Comparison of ENCODE assay signal across 9 mouse cellular contexts in genomic region chr11:61514953-61515352, GRCm38 (mm10). TPM values are rescaled to one million over a fixed set of nuclear protein-coding genes. Genes with fewer than 3 reads are reported as not detected.
A peak's percentile ranks its signal among the peaks of the same experiment; 100 is the strongest.
DNase-seq lines count a peak whose midpoint lies in the region; TF ChIP-seq lines count a peak whose summit lies in the region.
"Had no signal": no experiment of that assay in that cellular context is flagged by ENCODE, and none has a peak within 500 bp of the region (broad histone marks: within the 10 kb centered on the region; RNA-seq: fewer than 3 reads in every experiment).

No protein-coding gene starts in this region.

- H3K27ac ChIP-seq in gastrocnemius, adult 2 months: no peak overlapping the region
- H3K27ac ChIP-seq in cortical plate, adult 2 months (ENCODE audit: insufficient read depth, low read length): no peak overlapping the region
- H3K27ac ChIP-seq: limb, embryonic 12.5 days had no signal

- WGBS in lung, adult 2 months: 32% methylated on average over 3 of the region's 3 CpGs

- peak; percentile 62 for TF ChIP-seq CTCF in gastrocnemius, adult 2 months (IDR thresholded peaks at IDR 0.05)
- TF ChIP-seq CTCF in cortical plate, adult 2 months (IDR thresholded peaks at IDR 0.05; ENCODE audit: extremely low read depth, insufficient read depth, low read length): peak; percentile 40; the same call in 1 of the 2 replicates
- TF ChIP-seq CTCF in lung, adult 2 months (IDR thresholded peaks at IDR 0.05; ENCODE audit: insufficient read depth, low read length): peak; percentile 54

- no peaks in the 10 kb centered on the region for H3K4me1 ChIP-seq in cortical plate, adult 2 months (ENCODE audit: control insufficient read depth, insufficient read depth, low read length)
- no peaks in the 10 kb centered on the region for H3K4me1 ChIP-seq in lung, adult 2 months (ENCODE audit: control insufficient read depth, insufficient read depth, low read length)
- H3K4me1 ChIP-seq: limb, embryonic 12.5 days had no signal

- DNase-seq in gastrocnemius, adult 2 months: no peak
- no peak for DNase-seq in gastrocnemius, postnatal 25 days
- peak; percentile 39 for DNase-seq in ovary, postnatal 36 days (ENCODE audit: low spot score)
- DNase-seq in ovary, adult 18-20 months (ENCODE audit: low spot score): no peak
- DNase-seq in lung, adult 2 months: peak; percentile 60
- no peak for DNase-seq in layer of hippocampus, postnatal 14 days (ENCODE audit: low spot score in 2 of 2)
- DNase-seq in urinary bladder, postnatal 4 days (ENCODE audit: low spot score in 2 of 2): no peak

- intact Hi-C loops in gastrocnemius, adult 2 months (cut with DNase I): loop anchor here (5.0 kb wide), 2 partner anchors 107 to 197 kb away; no protein-coding TSS in a partner anchor

- no peak overlapping the region for H3K4me3 ChIP-seq in gastrocnemius, adult 2 months
- no peak overlapping the region for H3K4me3 ChIP-seq in cortical plate, adult 2 months (ENCODE audit: insufficient read depth, low read length)
- H3K4me3 ChIP-seq in lung, adult 2 months (replicated peaks; ENCODE audit: extremely low read depth, low read depth, low read length): no peak overlapping the region
- H3K4me3 ChIP-seq: limb, embryonic 12.5 days had no signal

- no peak for TF ChIP-seq POLR2A in cortical plate, adult 2 months (IDR thresholded peaks at IDR 0.05; ENCODE audit: extremely low read depth, insufficient read depth, low read length)
- TF ChIP-seq POLR2A in lung, adult 2 months (IDR thresholded peaks at IDR 0.05; ENCODE audit: borderline replicate concordance, extremely low read depth, low read depth, low read length): no peak

RNA-seq across cellular contexts. Expression of gene B9d1, which starts 10.0 kb away (rescaled TPM):
- 1 to 10 TPM; 3.4 to 7.0 TPM for total RNA-seq in gastrocnemius, adult 2 months (2021)
- total RNA-seq in gastrocnemius, postnatal 25 days (2021): 1 to 10 TPM; 5.5 to 7.4 TPM
- polyA plus RNA-seq in cortical plate, adult 2 months (2012; rRNA removed): 50.0 and 50.2 TPM in 2 replicates
- polyA plus RNA-seq in lung, adult 2 months (2012; rRNA removed): 28.4 and 37.5 TPM in 2 replicates
- total RNA-seq in layer of hippocampus, postnatal 14 days (2021): 10 to 100 TPM; 37.3 to 37.4 TPM

RNA-seq across cellular contexts. Expression of gene Mapk7, which starts 20.7 kb away (rescaled TPM):
- total RNA-seq in gastrocnemius, adult 2 months (2021): 1 to 10 TPM; 2.7 to 2.9 TPM
- 1 to 10 TPM; 3.2 to 4.5 TPM for total RNA-seq in gastrocnemius, postnatal 25 days (2021)
- polyA plus RNA-seq in cortical plate, adult 2 months (2012; rRNA removed): 32.2 and 36.7 TPM in 2 replicates
- polyA plus RNA-seq in lung, adult 2 months (2012; rRNA removed): 39.3 and 40.1 TPM in 2 replicates
- 10 to 100 TPM; 32.8 to 36.2 TPM for total RNA-seq in layer of hippocampus, postnatal 14 days (2021)

RNA-seq across cellular contexts. Expression of gene Mfap4, which starts 29.7 kb away (rescaled TPM):
- total RNA-seq in gastrocnemius, adult 2 months (2021): 10 to 100 TPM in 1 of 2 experiments, 1 to 10 TPM in 1; 6.9 to 36.6 TPM
- 10 to 100 TPM; 41.9 to 52.4 TPM for total RNA-seq in gastrocnemius, postnatal 25 days (2021)
- 3.2 and 4.6 TPM in 2 replicates for polyA plus RNA-seq in cortical plate, adult 2 months (2012; rRNA removed)
- polyA plus RNA-seq in lung, adult 2 months (2012; rRNA removed): 1,294 and 1,321 TPM in 2 replicates
- total RNA-seq in layer of hippocampus, postnatal 14 days (2021): 10 to 100 TPM in 1 of 2 experiments, 1 to 10 TPM in 1; 8.5 to 12.5 TPM

Comparison
In these comparisons a context has a peak if more than half of its experiments do, and no peak if none do; other contexts are left out.
1. DNase-seq: peak in ovary, postnatal 36 days (single experiment) and lung, adult 2 months (single experiment); none in gastrocnemius, adult 2 months (single experiment), gastrocnemius, postnatal 25 days (single experiment), ovary, adult 18-20 months (single experiment), layer of hippocampus, postnatal 14 days (0 of 2) and urinary bladder, postnatal 4 days (0 of 2).
2. RNA of gene B9d1, which starts 10.0 kb away (total RNA-seq): 37.3 to 37.4 TPM in layer of hippocampus, postnatal 14 days; 5.5 to 7.4 TPM in gastrocnemius, postnatal 25 days and 3.4 to 7.0 TPM in gastrocnemius, adult 2 months; every median in the first group is over 4 times any median in the second.
3. RNA of gene Mapk7, which starts 20.7 kb away (total RNA-seq): 32.8 to 36.2 TPM in layer of hippocampus, postnatal 14 days; 3.2 to 4.5 TPM in gastrocnemius, postnatal 25 days and 2.7 to 2.9 TPM in gastrocnemius, adult 2 months; every median in the first group is over 4 times any median in the second.
4. Peak in every context shown above with its lines, with median percentiles within 50 percentile points of each other: CTCF ChIP-seq.